Mouse (Mus musculus) layer of hippocampus, adult 2 months (tissue): Measurements from ENCODE around the gene Vsx2. TPM values are rescaled to one million over a fixed set of nuclear protein-coding genes. Genes with fewer than 3 reads are reported as not detected.

Source experiments
- DNase-seq, 2 experiments: peaks; one replicate each; pipeline ENCODE4 v3.0.0; 2022; ENCODE audit warnings: low spot score in 2 of 2
- H3K27ac ChIP-seq: fragments of 200-600 bp; 2 replicates; pipeline ENCODE4 v1.8.1; 2022
- H3K4me3 ChIP-seq: fragments of 200-600 bp; 2 replicates; pipeline ENCODE4 v1.8.1; 2022; ENCODE audit warnings: mild to moderate bottlenecking
- CTCF ChIP-seq: fragments of 200-600 bp; conservative IDR thresholded peaks from 2 replicates; pipeline ENCODE4 v1.8.1; 2022; ENCODE audit warnings: antibody characterized with exemption, mild to moderate bottlenecking, moderate library complexity
- total RNA-seq, 2 experiments: library from RNA; stranded (reverse); gene quantifications; 2 replicates each; pipeline ENCODE4 v1.2.3; 2021

Gene Vsx2
- total RNA-seq, 2 experiments from 2014 or later = 0.27 to 0.28 TPM

DNA sequence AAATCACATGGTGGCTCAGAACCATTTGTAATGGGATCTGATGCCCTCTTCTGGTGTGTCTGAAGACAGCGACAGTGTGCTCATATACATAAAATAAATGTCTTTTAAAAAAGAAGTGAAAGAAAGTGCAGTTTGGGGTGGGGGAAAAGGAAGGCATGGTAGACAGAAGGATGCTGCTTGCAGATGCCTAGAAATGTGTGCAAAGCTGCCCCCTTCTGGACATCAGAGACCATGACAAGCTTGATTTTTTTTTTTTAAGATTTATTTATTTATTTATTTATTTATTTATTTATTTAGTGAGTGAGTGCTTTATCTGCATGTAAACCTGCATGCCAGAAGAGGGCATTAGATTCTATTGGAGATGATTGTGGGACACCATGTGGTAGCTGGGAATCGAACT lies 11.7 kb downstream of the Vsx2 start:
- H3K27ac ChIP-seq = no peak overlapping the region
- TF ChIP-seq CTCF = peak; percentile 58
- no peak for DNase-seq

DNA sequence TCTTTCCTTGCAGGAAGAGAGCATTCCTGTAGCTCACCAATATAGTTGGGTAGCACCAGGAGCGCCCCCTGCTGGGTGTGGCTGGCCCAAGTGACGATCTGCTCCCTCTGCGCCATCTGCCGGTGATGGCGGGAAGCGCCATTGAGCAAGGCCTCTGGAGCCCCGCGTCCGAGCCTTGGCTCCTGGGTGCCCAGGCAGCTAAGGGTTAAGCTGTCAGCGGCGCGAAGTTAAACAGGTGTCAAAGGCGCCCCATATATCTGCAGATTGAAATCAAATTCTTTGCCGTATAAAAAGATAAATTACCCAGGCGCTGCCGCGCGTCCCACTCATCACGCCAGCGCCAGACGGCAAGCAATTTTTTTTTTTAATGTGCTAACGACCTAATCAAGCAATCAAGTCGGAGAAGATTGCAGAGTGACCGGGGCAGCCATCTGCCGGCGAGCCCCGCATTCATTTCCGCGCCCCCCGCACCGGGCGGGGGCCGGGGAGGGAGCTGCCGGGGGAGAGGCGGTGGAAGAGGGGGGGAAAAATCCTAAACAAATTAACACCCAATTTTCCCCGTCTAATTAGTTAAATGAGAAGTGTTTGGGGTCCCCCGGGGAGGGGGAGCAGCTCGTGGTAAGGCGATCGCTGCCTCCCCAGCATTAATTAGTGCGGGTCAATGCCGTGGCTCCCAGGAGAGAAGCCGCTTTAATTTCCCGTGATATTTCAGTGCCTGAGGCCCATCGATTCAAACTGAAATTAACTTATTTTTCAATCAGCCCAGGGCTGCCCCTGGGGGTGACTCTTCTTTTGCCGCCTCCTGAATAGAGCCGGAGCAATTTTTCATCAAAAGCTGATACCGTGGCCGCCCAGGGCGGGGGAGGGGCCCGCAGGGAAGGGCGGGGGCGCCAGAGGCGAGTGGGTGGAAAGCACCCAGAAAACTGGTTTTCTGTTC lies 20.5 kb downstream of the Vsx2 start:
- peak overlapping the region; percentile 82 for H3K27ac ChIP-seq
- TF ChIP-seq CTCF = peak; percentile 99; the same call in 1 of the 2 replicates
- peak overlapping the region; percentile 57 for H3K4me3 ChIP-seq
- peak; percentile 91 to 99 for DNase-seq

More for the DNA sequence above, 11.7 kb downstream of the Vsx2 start:
- no peak overlapping the region for H3K4me3 ChIP-seq

DNA sequence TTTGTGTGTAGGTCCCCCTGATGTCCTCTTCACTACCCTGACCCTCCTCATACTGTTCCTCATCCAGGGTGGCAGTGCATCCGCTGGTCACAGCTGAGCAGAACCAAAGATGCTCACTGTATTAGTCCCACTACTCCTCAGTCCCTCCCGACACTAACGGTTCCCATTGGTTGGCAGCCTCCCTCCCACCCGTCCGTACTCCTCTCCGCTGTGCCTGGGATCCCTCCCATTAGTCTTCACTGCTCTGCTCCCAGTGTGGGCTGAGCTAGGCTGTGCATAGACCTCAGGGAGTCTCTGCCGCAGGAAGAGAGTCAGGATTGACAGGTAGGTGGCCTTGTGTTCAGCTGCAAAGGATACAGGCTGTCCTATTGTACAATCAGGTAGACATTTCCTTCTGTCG lies 28.8 kb downstream of the Vsx2 start:
- TF ChIP-seq CTCF = no peak
- H3K4me3 ChIP-seq = no peak overlapping the region
- H3K27ac ChIP-seq = no peak overlapping the region
- no peak for DNase-seq

DNA sequence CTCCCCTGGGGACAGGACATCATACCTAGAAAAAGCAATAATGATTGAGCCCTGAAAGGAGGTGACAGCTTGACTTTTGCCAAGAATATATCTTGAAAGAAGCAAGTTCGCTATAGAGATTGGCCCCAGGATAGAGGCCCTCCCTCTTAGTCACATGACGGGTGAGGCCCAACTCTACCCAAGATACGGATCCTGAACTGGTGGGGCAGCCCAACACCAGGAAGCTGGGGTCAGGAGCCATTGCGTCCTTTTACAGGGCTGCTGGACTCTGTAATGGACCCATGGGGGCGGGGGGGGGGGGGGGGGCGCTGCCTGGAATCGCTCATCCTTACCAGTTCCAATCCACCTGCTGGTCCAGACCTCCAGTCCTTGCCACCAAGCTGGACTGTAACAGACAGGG lies 34.4 kb downstream of the Vsx2 start:
- TF ChIP-seq CTCF = no peak
- H3K4me3 ChIP-seq = no peak overlapping the region
- H3K27ac ChIP-seq = no peak overlapping the region
- DNase-seq = no peak

DNA sequence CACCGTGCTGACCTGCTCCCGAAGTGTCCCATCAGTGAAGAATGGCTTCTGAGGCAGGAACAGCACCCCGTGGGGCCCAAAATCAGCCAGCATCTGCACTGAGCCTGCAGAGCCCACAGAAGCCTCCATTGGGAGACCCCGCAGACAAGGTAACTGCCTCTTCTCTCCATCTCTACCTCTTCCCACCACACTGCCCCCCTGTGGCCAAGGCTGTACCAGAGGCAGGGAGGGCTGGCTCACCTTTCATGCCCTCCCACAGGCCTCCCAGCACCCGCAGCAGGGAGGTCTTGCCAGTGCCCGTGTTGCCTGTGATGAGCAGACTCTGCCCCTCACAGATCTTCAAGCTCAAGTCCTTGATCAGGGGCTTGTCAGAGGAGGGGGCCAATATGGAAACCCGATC lies 36.3 kb downstream of the Vsx2 start:
- no peak overlapping the region for H3K27ac ChIP-seq
- peak in 1 of 2 experiments; percentile 22 for DNase-seq
- peak; percentile 76 for TF ChIP-seq CTCF
- no peak overlapping the region for H3K4me3 ChIP-seq

DNA sequence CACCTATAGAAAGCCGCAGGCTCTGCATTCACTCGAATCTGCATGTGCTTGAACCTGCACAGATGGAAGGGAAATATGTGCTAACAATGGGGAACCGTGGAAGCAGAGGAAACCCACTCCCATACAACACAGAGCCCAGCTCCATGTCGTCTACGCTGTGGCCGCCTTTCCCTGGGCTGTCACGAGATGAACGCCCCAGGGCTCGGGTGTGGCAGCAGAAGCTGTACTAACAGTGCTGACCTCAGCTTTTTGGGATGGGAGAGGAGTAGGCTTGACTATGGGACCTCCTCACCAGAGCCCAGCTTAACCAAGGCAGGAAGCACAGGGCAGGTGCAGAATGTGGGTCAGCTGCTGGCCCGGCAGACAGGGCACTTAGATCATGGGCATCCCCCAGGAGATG lies 42.2 kb downstream of the Vsx2 start:
- DNase-seq = no peak
- Histone ChIP-seq H3K4me3 (no peak overlapping the region), H3K27ac (no peak overlapping the region)
- no peak for TF ChIP-seq CTCF

DNA sequence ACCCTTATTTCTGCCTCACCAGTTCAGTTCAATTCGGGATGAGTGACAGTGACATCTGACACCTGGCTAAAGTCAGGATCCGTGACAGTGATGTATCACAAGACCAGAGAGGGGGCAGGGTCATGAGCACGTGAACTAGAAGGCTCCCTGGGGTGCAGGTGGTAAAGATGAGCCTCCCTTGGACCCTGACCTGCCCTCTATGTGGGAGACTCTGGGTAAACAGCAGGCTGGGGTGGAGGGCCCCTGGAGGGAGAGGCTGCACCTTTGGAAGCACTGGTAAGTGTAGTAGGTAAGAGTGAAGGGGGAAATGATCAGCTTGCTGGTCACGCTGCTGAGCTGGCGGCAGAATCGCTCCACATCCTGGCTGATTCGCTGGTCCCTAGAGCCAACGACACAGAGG lies 43.0 kb downstream of the Vsx2 start:
- DNase-seq = no peak
- TF ChIP-seq CTCF = no peak
- Histone ChIP-seq H3K4me3 (no peak overlapping the region), H3K27ac (no peak overlapping the region)

DNA sequence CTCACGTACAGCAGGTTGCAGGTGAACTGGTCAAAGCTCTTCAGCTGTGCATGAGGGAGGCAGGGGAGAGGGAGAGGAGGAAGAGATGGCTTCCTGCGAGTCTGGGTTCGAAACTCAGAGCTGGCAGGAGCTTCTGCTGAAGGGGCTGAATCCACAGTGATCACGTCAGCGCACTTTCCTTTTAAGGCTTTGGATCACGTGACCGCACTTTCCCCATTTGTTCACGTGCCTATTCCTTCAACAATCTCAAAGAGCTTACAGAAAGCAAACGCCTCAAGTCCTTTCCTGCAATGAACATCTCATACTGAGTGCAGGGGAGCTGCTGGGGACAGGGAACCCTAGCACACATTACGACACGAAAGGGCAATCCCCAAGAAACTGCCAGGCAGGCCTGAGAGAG lies 44.4 kb downstream of the Vsx2 start:
- Histone ChIP-seq H3K27ac (no peak overlapping the region), H3K4me3 (no peak overlapping the region)
- TF ChIP-seq CTCF = no peak
- no peak for DNase-seq

DNA sequence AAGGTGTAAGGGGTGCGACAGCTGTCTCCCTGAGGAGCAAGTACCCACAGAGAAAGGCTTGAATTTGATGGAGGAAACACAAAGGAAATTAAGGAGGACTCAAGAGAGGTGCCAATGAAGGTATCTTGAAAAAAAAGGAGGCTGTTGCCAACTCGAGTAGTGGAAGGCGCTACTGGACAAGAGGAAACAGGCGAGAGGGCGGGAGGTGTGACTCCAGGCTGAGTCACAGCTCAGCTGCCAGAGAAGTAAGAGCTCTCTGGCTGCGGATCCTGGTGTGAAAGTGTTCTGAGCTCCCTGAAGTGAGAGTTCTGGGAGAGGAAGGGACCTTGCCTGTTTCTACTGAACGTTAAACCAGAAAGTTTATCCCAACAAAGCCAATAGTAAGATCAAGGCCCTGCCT lies 45.0 kb downstream of the Vsx2 start:
- DNase-seq = no peak
- no peak overlapping the region for H3K4me3 ChIP-seq
- no peak for TF ChIP-seq CTCF
- H3K27ac ChIP-seq = no peak overlapping the region

DNA sequence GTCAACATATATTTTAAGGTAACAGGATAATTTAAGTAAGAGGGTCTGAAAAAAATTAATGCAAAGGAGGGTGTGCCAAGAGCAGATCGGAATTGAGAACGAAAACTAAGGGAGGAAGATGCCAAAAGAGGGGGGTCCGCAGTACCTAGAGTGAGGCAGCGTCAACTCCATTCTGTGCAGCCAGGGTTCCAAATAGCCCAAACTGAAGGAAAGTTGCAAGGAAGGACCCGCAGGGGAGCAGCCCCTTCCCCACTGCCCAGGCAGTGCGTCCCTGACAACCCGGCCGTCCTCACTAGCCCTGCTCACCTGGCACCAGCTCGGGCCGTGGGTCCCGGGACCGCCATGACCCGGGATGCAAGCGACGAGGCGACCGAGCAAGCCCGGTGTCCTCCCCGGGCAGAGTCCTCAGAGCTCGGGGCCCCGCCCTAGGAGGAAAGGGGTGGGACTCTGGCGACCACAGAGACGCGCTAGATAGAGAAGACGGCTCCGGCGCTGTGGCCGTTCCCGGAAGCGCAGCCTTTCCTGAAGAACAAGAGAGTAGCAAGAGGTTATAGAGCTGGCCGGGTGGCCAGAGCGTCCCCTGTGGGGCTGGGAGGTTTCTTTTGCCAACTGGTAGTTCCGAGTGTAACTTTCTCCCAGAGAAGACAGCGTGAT lies 47.5 kb downstream of the Vsx2 start, which contains the start of gene Abcd4:
Gene Abcd4, minus strand, starts transcription at position 437 of the 654 bp plus-strand sequence.
- H3K4me3 ChIP-seq = peak within 1 kb of the TSS; percentile 97
- peak; percentile 88 to 95 for DNase-seq
- H3K27ac ChIP-seq = peak within 1 kb of the TSS; percentile 88
- peak; percentile 84 for TF ChIP-seq CTCF

DNA sequence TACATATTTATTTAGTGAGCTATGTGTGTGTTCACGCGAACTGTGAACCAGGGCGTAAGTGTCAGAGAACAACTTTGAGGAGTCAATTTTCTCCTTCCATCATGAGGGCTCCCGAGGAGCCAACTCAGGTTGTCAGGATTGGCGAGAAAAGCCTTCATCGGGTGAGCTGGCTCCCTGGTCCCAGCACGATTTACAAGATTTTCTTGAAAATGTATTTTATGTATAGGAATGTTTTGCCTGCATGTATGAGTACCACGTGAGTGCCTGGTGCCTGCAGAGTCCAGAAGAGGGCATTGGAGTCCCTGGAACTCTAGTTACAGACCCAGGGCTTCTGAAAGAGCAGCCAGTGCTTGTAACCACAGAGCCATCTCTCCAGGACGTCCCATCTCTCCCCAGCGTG lies 48.1 kb downstream of the Vsx2 start:
- TF ChIP-seq CTCF = peak; percentile 1
- Histone ChIP-seq H3K27ac (peak overlapping the region; percentile 69), H3K4me3 (peak overlapping the region; percentile 97)
- DNase-seq = no peak

DNA sequence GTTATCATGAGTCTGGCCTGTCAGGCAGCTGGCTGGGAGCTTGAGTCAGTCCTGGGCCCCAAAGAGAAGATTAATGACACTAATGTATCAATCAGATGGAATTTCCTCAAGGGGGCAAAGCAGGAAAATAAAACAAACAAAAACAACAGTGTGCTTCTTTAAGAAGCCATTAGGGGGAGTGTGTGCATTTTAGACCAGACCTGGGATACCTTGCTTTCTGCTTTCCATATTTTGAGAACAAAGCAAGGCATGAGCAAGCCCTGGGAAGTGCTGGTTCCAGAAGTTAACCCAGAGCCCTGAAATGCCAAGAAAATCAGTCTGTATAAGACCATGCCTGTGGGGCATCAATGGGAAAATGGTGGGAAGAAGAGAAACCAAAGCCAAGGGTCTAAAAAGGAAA lies 51.4 kb downstream of the Vsx2 start:
- TF ChIP-seq CTCF = peak; percentile 81
- Histone ChIP-seq H3K4me3 (no peak overlapping the region), H3K27ac (no peak overlapping the region)
- no peak for DNase-seq

DNA sequence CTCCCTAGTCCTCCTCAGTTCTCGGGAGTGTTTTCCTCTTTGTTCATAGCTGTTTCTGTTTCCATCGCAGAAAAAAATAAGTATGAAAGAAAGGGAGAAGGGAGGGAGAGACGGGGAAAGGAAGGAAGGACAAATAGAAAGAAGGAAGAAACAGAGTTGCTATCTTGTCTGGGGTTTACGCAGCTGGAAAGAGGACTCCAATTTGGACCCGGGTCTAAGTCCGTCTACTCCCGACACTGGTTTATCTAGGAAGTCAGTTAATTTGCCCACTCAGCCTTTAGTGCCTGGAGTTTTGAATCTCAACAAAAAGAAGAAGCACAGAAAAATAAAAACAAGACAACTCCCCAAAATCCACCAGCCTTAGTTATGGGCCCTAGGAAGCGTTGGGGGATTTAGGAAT lies 55.0 kb downstream of the Vsx2 start:
- DNase-seq = no peak
- TF ChIP-seq CTCF = no peak
- no peak overlapping the region for H3K4me3 ChIP-seq
- no peak overlapping the region for H3K27ac ChIP-seq

DNA sequence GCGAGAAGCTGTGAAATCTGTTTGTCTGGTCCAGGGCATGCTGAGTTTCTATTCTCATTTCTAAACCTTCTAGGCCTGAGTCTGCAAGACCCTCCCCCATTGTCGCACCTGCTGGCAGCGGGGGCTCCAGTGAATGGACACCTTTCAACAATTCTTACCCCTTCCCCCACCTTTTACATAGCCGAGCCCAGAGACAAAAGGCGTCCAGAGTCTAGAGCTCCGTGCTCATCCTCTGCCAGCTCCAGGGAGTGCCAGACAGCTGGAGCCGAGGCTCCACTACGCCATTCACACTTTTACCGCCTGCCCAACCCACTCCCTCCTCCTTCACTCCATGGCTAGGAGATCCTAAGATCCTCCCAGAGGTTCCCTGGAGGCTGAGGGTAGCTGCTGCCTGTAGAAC lies 55.6 kb downstream of the Vsx2 start:
- Histone ChIP-seq H3K4me3 (no peak overlapping the region), H3K27ac (no peak overlapping the region)
- no peak for TF ChIP-seq CTCF
- no peak for DNase-seq
